Mouse (Mus musculus): ENCODE measurements around the gene Tgtp2.
"Not testable (repeated sequence)": the region's sequence is repeated elsewhere in the genome, so short reads cannot be mapped to it uniquely, and the experiment has no call there.

The Tgtp2 gene

DNA sequence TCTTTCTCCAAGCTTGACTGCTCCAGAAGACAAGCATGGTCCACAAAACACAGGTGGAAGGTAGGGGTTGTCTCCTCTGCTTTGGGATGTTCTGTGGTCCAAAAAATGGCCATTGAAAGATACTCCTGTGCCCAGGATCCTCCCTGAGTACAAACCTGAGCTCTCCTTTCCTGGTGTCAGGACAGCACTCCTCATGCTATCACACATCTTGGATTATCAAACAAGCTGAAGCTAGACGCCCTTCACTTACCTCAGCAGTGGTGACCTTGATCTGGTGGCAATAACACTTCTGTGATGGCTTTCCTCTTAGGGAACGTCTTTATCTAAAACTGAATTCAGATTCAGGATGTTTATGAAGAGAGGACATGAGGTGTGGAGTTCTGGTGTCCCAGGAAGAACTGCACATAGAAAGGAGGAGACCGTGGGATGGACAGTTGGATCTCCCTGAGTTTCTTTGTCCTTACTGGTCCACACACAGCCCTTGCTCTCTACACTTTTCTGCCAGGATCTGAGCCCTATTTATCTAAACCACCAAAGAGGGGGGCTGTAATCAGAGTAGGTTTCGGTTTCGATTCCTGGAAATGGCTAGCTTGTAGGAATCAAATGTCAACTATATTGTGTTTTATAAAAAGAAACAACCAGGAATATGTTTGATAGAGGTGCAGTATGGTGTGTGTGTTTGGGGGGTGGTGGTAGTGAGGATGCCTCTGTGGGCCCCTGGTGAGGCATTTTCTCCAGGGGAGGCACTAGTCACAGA, at the start of gene Tgtp2:
Tgtp2 (minus strand) TSS at position 494 of the 757 bp plus-strand sequence.
- DNase-seq (ENCODE audit: low spot score): not testable (repeated sequence)

DNA sequence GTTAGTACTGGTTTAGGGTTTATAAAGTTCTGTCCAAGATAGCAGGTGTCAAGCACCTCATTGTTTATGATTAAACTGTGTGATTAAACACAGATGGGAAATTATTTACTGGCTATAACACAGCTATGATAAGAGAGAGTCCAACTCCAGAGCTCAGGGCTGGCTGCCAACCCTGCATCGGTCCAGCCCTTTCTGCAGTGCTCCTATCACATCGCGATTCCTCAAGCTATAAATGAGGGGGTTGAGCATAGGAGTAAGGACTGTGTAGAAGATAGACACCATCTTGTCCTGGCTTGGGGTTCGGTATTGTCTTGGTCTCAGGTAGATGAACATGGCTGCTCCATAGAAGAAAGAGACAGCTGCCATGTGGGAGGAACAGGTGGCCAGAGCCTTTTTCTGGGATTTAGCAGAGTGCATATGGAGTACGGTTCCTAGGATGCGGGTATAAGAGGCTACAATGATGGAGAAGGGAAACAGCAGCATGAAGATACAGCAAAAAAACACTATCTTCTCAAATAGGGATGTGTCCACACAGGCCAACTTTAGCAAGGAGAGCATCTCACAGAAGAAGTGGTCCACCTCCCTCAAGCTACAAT, 48.7 kb upstream of the Tgtp2 start:
- DNase-seq (ENCODE audit: low spot score): no peak

DNA sequence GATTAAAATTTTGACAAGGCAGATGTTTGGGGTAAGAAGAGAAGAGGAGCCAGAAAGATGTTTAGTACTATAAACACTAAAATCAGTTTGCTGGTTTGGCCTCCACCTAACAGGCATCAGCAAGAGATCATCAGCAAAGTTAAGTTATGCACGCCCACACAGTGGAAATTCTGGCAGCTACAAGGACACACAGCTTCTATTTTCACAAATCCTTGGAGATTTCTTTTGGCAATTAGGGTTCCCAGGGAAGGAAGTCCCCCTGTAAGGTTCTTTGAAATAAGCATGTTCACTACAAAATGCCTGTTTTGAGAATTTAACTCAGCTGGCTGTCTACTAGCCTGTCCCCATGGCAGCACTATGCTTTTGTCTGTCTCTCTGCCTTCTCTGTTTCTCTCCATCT, 47.0 kb upstream of the Tgtp2 start:
- no peak for DNase-seq (ENCODE audit: low spot score)

DNA sequence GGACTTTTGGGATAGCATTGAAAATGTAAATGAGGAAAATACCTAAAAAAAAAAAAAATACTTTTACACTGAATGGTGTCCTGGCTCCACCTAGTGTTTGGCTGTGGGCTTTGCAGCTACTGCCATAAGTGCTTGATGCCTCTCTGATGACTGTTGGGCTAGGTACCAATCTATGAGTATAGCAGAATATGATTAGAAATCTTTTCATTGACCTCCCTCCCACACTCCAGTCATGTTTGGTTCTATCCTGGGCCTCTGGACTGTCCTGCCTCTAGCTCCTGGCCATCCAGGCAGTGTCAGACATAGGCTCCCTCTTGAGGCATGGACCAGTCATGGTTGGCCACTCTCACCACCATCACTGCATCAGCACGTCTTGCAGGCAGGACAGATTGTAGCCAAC, 44.8 kb upstream of the Tgtp2 start:
- no peak for DNase-seq (ENCODE audit: low spot score)

DNA sequence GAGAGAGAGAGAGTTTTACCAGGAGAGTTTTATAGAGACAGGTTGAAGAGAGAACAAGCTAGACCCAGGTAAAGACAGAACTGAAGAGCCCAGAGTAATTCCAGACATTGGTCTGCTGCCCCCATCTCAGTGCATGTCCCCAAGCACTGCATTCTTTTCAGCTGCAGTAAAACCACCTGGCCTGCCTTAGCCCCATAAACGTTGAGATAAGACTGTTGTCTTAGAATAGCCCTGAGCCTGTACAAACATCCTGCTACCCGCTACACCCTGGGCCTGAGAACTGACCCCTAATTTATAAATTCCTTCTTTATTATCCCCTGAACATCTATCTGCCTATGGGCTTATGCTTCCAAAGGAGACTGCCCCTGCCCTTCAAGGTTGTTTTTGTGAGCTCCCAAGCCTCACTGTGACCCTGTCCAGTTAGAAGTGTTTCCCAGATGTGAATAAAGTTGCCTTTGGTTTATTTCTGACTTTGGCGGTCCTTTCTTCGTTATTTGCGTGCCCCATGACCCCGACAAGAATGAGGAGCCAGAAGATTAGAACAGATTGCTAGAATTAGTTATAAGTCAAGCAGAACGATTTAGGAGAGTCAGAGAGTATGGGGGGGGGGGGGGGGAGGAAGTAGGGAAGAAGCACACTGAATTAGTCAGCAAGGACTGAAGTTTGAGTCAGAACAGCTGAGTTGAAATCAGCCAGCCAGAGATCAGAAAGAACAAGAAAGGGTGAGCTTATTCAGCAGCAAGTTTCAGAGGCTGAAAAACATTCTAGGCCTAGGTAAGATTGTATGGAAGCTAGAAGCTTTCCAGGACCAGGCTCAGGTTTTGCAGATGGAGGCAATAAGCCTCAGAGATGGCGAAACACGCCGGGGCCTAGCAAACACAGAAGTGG, 43.9 kb upstream of the Tgtp2 start:
- no peak for DNase-seq (ENCODE audit: low spot score)

DNA sequence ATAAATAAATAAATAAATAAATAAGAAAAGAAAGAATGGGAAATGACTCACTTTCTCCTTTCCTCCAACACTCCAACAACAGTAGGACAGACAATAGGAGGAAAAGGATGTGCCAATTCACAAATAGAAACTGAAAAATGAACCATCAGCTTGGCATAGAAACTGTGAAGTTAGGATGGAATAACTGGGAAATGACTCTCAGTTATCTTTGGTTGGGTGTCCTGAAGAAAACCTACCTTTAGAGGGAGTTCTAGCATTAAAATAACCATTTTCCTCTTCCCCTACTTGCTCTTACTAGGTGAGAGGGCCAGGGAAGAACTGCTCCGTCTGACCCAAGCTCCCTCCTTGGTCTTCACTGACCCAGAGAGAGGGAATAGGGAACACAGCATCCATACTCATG, 41.7 kb upstream of the Tgtp2 start:
- DNase-seq (ENCODE audit: low spot score): no peak

DNA sequence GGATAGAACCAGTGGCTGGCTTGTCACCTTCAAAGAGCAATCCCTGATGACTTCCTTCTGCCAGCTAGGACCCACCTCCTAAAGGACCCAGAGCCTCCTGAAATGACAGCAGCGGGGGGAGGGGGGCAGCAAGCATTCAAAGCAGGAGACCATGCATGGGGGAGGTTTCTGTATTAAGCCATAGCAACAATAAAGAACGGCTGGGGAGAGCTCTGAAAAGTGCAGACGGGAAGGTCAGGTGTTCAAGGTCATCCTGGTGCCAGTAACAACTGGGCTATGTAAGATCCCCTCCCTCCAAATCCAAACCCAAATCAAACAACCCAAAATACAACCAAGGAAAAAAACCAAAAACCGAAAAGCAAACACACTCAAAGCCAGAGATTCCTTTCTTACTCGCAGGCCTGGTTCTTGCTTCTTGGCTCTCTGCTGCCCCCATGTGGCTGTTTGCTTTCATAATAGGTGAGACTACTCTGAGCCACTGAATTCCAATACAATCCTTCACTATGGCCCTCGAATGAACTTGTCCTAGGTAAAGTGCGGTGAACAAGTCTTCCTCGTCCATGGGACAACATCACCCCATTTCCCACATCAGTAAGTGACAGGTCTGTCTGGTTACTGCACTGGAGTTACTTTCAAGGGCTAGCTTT, 39.2 kb upstream of the Tgtp2 start:
- DNase-seq (ENCODE audit: low spot score): peak; percentile 51

DNA sequence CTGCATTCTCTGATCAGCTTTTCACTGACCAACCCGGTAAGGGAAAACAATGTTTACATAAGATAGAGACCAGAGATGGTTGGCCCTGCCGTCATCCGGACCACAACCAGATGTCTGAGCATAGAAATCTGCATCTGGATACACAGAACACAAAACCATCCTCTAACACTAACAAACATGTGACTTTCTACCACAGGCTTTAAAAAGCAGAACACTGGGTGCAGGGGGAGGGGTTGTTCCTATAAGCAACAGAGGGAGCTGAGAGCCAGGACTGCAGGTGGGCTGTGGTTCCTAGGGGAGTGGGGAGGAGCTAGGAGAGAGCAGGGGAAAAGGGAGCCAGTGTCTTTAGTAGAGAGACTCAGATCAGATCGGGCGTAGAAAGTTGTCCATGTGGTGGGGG, 37.5 kb upstream of the Tgtp2 start:
- DNase-seq (ENCODE audit: low spot score): no peak

DNA sequence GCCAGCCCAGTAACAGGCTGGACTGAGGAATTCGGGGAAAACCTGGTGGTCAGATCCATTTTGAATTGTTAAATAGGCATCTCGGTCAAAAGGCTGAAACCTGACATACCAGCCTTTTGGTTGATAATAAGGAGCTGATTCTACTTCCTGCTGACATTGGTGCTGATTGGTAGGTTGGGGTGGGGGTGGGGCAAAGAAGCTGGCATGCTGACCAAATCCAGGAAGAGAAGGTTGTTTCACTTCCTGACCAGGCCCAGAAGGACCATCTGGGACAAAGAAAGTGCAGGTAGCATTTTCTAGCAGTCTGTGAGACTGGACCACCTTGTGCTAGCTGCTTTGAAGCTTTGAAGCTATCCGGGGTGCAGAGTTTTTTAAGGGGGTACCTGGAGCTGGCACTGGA, 36.4 kb upstream of the Tgtp2 start:
- DNase-seq (ENCODE audit: low spot score): no peak

DNA sequence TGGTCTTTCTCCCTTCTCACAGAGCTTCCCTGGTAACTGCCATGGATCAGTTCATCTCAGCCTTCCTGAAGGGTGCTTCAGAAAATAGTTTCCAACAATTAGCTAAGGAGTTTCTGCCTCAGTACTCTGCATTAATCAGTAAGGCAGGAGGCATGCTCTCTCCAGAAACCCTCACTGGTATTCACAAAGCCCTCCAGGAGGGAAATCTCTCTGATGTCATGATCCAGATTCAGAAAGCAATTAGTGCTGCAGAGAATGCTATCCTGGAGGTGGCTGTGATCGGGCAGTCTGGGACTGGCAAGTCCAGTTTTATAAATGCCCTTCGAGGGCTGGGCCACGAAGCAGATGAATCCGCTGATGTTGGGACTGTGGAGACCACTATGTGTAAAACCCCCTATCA, 31.4 kb upstream of the Tgtp2 start:
- no peak for DNase-seq (ENCODE audit: low spot score)

DNA sequence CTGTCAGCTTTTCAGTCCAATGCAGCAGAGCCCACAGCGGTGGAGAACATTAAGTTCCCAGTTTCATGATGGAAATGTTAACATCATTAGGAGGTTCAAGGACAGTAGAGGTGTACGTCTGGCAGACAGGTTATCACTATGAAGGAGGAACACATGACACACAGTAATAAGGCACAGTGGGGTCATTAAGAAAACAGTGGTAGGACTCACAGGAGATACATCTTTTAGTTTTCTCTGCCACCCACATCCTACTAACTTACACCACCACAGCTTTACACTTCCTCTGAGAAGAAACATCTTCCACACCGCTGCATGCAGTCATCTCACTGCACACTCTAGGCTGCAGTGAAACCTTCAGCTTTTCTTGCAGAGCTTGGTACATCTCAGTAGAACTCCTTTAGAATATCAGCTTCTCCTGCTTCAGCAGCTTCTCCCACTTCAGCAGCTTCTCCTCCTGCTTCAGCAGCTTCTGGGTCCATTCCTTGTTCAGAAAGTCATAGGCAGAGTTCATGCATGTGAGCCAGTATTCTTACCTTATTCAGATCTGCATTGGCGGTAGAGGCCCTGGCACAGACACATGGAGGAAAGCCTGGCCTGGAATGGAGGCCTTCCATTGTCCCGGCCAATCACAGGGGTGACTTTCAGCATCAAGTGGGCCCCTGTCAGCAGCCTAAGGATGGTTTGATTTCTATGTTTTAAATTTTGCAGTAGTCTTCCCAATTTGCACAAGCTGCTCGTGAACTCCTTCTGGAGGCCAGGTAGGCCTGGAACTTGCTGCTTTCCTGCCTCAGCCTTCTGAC, 30.1 kb upstream of the Tgtp2 start:
- DNase-seq (ENCODE audit: low spot score): no peak

DNA sequence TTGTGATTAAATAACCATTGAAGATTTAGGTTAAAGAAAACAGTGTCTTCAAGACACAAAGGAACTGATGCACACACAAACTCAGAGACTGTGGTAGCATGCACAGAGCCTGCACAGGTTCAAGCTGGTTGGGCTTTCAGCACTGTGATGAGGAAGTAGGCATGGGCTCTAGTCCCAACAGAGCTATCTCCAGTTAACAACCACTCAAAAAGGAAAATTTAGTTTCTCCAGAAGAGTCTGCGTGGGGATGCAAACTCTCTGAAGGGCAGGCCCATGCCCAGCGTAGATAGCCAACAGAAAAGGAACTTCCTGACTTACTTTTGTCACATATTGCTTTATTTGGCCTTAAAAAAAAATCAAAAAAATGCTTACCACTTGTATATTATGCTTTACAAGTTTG, 28.8 kb upstream of the Tgtp2 start:
- DNase-seq (ENCODE audit: low spot score): no peak

DNA sequence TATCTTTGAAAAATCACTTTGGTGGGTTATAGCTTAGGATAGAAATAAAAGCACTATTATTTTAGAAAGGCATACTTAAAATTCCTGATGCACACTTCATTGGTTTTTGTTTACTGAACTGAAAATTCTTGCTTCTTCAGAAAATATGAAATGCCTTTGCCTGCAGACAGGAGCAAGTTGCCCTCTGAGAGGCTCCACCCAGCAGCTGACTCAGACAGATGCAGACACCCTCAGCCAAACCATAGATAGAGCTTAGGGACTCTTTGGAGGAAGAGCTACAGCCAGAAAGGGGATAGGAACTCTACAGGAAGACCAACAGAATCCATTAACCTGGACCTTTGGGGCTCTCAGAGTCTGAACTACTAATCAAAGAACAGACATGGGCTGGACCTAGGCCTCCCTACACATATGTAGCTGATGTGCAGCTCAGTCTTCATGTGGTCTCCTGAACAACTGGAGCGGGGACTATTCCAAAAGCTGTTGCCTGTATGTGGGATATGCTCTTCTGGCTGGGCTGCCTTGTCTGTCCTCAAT, 28.1 kb upstream of the Tgtp2 start:
- DNase-seq (ENCODE audit: low spot score): no peak

DNA sequence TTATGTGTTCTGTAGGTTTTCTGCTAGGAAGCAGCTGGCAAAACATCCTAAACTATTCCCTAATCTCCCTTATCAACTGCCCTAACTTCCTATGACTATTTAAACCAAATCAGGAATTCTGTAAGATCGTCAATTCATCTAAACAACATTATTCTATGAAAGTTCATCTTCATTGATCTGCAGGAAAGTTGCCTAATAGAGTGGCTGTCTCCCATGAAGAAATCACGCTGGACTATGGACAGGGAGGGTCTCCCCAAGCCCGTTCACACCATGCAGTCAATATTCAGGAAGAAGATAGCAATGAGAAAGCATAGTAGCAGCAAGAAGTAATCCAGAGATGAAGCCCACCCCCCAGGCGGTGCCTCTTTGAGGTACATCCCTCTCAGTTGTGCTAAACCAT, 27.2 kb upstream of the Tgtp2 start:
- DNase-seq (ENCODE audit: low spot score): no peak

DNA sequence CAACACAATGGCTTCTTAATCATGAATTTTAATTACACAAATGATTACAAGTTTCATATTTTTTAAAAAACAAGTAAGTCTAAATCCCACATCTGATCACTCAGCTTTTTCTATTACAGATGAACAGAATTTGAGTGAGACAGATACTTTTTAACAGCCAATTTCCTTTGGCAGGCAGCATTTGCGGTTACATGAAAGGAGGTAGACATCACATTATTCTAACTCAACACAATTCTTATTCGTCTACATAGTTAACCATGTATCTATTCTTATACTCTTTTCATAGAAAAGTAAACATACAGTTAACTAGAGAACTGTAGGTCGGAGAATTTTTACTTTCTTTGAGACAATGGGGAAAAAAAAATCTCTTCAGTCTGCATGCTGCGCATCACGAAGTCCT, 26.5 kb upstream of the Tgtp2 start:
- no peak for DNase-seq (ENCODE audit: low spot score)

DNA sequence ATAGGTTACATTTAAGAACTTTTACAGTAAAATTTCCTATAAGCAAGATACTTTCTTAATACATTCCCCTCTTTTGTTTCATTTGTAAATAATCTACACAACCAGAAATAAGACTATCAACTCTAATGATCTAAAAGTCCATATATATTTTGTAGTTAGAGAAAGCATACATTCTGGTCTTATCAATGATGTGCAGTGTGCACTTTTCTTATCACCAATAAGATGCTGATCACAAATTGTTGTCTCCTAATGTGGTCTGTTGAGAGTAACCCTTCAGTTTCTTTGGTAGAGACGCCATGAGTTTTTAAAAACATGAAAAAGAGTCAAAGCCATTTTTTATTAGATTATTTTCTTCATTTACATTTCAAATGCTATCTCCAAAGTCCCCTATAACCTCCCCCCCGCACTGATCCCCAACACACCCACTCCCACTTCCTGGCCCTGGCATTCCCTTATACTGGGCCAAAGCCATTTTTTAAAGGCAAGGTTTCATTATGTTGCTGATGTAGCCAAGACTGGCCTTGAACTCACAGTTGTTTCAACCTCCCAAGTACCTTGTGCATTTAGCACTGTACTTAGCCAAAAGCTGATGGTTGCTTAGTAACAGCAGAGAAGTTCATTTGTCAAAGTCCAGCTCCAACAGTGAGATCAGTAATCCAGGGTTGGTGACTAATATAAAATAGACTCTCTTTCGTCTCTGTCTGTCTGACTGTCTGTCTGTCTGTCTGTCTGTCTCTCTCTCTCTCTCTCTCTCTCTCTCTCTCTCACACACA, 25.9 kb upstream of the Tgtp2 start:
- no peak for DNase-seq (ENCODE audit: low spot score)

DNA sequence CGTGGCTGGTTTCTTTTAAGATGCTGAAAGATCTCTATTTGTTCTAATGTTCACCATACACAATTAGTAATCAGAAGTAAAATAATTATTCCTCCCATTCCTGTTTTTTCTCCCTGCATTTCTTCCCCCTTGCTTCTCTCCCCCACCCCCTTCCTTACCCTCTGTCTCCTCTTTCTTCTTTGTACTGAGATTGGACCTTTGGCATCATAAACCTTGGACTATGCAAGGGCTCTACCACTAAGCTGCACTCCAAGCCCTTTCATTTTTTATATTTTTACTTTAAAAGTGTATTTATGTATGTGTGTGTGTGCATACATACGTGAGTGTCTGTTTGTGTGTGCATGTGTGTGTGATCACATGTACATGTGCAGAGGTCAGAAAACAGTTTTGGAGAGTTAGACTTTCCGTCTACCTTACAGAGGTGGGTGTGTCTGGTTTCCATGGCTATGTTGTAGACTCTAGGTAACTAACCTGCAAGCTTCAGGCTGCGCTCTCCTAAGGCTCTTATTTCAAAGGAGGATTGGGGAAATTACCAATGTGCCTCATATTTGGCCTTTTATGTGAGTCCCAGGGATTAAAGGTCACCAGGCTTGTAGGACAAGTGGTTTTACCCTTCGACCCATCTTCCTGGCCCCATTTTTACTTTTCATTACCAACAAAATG, 25.1 kb upstream of the Tgtp2 start:
- no peak for DNase-seq (ENCODE audit: low spot score)

DNA sequence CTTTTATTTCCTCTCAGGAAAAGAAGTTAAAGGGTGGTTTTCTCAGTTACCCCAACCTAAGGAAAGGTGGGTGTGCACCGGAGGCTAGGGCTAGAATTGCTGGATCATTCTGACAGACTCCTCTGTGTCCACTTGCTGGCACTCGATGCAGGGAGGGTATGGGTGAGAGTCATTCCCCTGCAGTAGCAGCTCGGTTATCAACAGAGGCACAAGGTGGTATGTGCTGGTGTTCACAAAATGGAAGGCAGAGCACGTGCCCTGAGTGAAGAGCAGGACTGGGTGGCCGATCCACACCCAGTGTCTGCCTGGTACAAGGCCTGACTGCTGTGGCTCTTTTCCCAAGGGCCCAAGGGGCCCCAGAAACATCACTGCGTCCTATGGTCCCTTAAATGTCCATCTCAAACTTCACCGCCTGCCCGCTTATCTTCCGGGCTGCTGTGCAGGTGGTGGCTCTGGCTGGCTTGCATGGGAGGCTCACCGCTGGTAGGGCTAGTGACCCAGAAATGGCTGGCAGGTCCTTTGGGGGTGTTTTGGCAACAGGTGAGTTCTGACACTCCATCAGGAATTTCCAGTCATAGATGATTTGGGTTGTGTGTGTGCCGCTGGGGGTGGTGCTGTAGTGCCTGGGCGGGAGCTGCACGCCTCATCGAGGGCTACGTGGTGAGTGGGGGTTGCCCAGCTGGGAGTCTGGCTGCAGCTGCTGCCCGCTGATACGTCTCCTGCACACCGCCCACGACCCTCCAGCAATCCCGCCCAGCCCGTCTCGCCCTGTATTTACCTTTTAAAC, 24.0 kb upstream of the Tgtp2 start:
- DNase-seq (ENCODE audit: low spot score): peak; percentile 34

DNA sequence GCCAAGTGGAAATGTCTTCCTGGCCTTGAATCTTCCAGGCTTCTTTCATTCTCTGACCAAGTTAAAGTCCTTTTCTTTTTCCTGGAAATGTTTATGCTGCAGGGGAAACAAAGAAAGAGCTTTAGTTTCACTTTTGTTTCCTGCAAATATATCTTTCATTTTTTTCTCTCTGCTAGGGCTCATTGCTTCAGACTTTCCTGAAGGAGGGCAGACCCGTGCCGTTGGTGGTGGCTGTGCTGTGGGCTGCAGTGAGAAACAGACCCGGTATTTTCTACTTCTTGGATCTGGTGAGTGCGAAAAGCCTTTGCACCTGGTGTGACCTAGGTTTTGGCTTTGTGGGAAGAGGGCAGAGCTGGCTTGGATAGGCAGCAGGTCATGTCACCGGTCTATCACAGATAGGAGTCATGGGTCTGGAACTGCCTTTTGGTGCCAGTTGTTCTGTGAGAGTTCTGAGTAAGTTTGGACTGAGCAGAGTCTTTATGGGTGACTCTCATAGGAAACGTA, 22.9 kb upstream of the Tgtp2 start:
- no peak for DNase-seq (ENCODE audit: low spot score)

Measured in ovary, adult 18-20 months (tissue).